Mouse (Mus musculus) splenic B cell, adult 2 months (primary cell): Measurements from ENCODE around the gene Kcnk5.
A peak's percentile ranks its signal among the peaks of the same experiment; 100 is the strongest.

Source experiments
- DNase-seq: peaks from one replicate; pipeline ENCODE4 v3.0.0-alpha.2; 2011; ENCODE audit warnings: low read depth, low spot score
- H3K27me3 ChIP-seq: 2 replicates; pipeline ENCODE4 v1.6.1; 2012; ENCODE audit warnings: mild to moderate bottlenecking, low read length, moderate library complexity, mixed read lengths; ENCODE audit not compliant: control insufficient read depth, poor library complexity, insufficient read depth, severe bottlenecking
- H3K36me3 ChIP-seq: 2 replicates; pipeline ENCODE4 v1.6.1; 2012; ENCODE audit warnings: mild to moderate bottlenecking, low read length, moderate library complexity, mixed read lengths; ENCODE audit not compliant: control insufficient read depth, poor library complexity, insufficient read depth, severe bottlenecking

Kcnk5 gene

GRCm38 (mm10) chr14:20214125-20214524 is 32.5 kb upstream of the Kcnk5 start:
- Histone ChIP-seq H3K36me3 (no peaks in the 10 kb centered on the region), H3K27me3 (no peaks in the 10 kb centered on the region)
- no peak for DNase-seq

DNA sequence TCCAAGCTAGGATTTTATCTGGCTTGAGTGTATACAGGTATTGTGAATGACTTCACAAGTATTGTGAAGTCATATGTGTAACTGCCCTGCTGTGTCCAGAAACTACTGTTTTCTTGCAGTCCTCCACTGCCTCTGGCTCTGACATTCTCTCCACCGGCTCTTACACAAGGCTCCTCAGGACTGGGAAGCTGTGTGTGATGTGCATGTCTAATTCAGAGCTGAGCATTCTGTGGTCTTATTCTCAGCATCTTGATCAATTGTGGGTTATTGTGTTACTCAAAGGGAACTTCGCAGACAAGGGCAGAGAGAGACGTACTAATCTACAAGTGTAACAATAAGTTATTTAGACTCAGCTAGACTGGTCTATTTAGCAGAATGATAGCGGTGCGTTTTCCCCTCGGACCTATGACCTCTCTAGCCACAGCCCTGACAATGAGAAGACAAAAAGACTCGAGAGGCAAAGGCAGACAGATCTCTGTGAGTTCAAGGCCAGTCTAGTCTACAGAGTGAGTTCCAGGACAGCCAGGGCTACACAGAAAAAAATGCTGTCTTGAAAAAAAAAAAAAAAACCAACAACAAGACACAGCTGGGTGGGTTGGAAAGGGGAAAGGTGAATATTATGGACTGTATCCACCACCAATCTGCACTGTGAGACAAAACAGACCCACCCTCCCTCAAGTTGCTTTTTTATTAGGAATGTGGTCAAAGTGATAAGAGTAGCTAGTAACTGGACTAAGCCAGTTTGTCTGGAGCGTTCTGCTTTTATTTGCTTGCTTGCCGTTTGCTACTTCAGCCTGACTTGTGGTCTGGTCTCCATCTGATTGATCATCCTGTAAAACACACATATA is 30.4 kb upstream of the Kcnk5 start:
- H3K27me3 ChIP-seq: no peaks in the 10 kb centered on the region
- DNase-seq: no peak
- H3K36me3 ChIP-seq: no peaks in the 10 kb centered on the region

DNA sequence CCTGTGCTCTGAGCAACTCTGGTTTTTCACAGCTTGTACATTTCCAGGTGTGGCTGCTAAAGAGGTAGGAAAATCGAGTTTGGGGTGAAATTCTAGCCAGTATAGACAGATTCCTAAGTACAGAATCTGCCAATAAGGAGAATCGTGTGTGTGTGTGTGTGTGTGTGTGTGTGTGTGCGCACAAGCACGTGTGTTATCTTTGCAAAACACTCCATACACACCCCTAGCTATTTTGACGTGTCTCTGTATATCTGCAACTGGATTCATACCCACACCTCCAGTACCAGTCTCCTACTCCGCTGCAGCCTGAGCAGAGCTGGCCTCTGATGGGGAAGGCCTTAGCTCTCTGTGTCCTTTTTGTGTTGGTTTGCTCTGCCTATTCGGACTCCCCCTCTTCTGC is 28.3 kb upstream of the Kcnk5 start:
- no peaks in the 10 kb centered on the region for H3K36me3 ChIP-seq
- H3K27me3 ChIP-seq: no peaks in the 10 kb centered on the region
- DNase-seq: no peak

DNA sequence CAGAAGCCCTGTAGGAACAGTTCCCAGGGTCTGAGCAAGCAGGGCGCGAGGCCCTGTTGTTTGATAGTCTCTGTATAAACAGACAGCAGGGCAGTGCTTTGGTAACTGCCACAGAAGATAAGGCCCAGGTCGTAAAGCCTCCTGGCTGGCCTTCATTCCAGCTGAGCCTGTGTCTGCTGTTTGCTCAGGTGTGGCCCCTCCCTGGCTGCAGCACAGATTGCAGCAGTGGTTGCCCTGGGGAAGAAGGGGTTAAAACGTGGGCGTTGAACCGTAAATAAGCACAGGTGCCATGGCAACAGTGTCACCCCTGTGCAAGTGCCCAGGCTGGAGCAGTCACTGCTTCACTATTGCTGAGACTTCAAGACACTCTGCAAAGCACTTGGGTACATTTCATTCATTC is 26.8 kb upstream of the Kcnk5 start:
- H3K36me3 ChIP-seq: no peaks in the 10 kb centered on the region
- no peaks in the 10 kb centered on the region for H3K27me3 ChIP-seq
- DNase-seq: no peak

GRCm38 (mm10) chr14:20205747-20206146 is 24.1 kb upstream of the Kcnk5 start:
- no peak for DNase-seq
- no peaks in the 10 kb centered on the region for H3K27me3 ChIP-seq
- no peaks in the 10 kb centered on the region for H3K36me3 ChIP-seq

GRCm38 (mm10) chr14:20203301-20203700 is 21.7 kb upstream of the Kcnk5 start:
- Histone ChIP-seq H3K27me3 (no peaks in the 10 kb centered on the region), H3K36me3 (no peaks in the 10 kb centered on the region)
- DNase-seq: peak; percentile 18

DNA sequence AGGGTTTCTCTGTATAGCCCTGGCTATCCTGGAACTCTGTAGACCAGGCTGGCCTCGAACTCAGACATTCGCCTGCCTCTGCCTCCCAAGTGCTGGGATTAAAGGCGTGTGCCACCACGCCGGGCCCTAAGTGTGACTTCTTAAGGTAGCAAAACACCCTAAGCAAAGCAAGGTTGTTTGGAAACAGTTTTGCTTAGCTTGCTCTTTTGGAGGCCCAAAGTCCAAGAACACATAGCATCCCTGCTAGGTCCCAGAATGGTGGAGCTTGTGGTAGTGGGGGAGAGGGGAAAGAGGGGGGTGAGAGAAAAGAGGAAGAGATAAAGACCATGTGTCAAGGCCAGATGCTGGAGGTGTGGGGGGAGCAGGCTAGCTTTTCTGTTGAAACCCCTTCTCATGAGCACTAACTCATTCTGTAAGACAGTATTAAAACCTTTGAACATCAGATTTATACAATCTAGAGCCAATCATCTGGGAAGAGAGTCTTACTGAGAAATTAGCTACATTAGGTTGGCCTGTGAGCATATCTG is 21.1 kb upstream of the Kcnk5 start:
- no peak for DNase-seq
- Histone ChIP-seq H3K27me3 (no peaks in the 10 kb centered on the region), H3K36me3 (no peaks in the 10 kb centered on the region)

- Histone ChIP-seq H3K36me3 (no peaks in the 10 kb centered on the region), H3K27me3 (no peaks in the 10 kb centered on the region)
- no peak for DNase-seq
Observed at GRCm38 (mm10) chr14:20201066-20201683, 19.6 kb upstream of the Kcnk5 start.

DNA sequence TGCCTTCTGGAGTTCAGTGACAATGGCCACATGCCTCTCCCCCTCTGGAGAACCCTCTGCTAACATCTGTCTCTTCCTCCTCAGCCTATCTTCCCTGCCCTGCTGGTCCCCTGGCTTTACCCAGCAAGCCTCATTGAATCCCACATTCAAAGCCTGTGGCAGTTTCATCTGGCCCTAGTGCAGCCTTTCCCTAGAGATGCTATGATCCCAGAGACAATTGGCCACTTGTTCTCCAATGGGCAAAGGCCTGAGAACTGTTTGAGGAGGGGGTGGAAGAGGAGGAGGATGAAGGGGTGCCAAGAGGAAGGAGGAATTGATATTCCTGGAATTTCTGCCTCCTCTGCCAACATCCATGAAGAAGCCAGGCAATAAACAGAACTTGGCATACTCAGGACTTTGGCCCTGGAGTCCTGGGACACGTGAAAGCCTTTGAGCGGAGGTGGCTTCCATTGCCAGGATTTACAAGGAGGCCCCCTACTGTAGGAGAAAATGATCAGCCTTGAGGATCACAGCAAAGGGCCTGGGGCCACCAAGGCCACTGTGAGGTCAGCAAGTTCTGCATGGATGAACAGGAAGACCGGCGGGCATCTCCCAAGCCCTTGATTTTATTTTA is 11.6 kb upstream of the Kcnk5 start:
- no peak for DNase-seq
- Histone ChIP-seq H3K36me3 (no peaks in the 10 kb centered on the region), H3K27me3 (no peaks in the 10 kb centered on the region)

- DNase-seq: no peak
- Histone ChIP-seq H3K36me3 (no peaks in the 10 kb centered on the region), H3K27me3 (no peaks in the 10 kb centered on the region)
Observed at GRCm38 (mm10) chr14:20191136-20191735, 9.6 kb upstream of the Kcnk5 start.

DNA sequence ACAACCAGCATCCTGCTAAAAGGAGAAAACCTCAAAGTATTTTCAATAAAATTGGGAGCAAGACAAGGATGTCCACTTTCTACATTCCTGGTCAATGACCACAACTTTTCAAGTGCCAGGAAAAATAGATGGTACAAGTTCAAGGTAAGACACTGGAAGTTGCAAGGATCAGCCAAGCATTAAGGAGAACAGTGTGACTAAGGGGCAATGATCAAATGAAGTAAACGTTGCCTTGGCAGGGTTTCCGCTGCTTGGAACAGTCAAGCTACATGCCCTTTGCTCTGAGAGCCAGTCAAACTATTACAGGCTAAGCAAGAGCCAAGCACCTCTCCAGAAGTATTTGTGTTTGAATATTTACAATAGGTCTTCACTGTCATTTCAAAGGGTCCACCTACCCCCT is 8.1 kb upstream of the Kcnk5 start:
- Histone ChIP-seq H3K27me3 (no peaks in the 10 kb centered on the region), H3K36me3 (no peaks in the 10 kb centered on the region)
- no peak for DNase-seq

DNA sequence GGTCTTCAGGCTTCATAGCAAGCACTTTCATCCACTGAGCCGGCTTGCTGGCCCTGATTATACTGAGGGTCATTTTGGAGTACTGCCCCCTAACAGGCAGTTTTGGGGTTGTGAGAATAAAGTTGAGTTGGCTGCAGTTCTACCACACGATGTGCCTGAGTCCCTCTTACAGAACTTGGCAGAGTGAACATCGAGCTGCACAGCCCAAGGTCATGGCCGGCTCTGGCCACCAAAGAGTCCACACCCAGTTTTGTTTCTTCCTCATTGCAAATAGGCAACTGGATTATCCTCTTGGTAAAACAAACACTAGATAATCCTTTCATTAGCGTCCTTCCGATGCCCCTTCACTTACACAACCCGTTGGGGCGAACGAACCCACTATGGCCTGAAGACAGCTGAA is 3.8 kb upstream of the Kcnk5 start:
- Histone ChIP-seq H3K27me3 (no peaks in the 10 kb centered on the region), H3K36me3 (no peaks in the 10 kb centered on the region)
- DNase-seq: no peak

GRCm38 (mm10) chr14:20183701-20184100 is 2.1 kb upstream of the Kcnk5 start:
- H3K27me3 ChIP-seq: no peaks in the 10 kb centered on the region
- H3K36me3 ChIP-seq: no peaks in the 10 kb centered on the region
- no peak for DNase-seq

DNA sequence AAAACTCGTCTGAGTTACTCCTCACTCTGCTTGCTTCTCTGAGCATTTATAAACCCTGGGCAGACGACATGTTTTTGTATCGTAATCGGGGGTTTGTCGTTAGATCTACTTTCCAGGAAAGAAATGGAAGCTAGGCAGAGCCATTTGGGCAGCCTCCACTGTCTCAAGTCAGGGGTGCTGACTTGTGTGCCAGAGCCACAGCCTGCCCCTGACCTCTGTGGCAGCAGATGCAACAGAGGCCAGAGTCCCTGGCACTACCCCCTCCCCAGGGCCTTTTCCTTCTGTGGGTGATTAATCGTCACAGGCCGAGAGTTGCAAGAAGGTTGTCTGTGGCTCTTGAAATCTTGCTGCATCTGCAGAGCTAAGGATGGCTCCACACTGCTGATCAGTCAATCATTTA is 987 bp upstream of the Kcnk5 start:
- no peaks in the 10 kb centered on the region for H3K27me3 ChIP-seq
- DNase-seq: no peak
- no peaks in the 10 kb centered on the region for H3K36me3 ChIP-seq

DNA sequence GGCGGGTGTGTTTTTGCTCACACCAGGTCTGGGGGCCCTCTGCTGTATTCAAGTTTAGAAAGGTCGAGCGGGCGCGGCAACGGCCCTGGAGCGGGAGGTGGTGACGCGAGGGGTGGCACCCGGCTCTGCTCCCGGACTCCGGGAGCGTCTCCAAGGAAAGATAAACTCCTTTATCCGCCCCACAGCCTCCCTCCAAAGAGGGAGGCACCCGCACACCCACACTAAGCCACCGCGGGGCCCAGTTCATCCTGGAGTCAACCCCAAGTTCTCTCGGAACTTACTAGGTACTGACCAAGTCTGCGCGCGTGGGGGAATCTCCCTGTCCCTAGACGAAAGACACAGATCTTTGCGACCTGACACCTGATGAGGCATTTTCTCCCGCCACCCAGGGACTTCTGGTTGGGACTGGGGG is 852 bp downstream of the Kcnk5 start:
- DNase-seq: peak; percentile 41
- H3K36me3 ChIP-seq: no peaks in the 10 kb centered on the region
- no peaks in the 10 kb centered on the region for H3K27me3 ChIP-seq
